Mouse (Mus musculus): Measurements from ENCODE around the gene Ctss. TPM values are rescaled to one million over a fixed set of nuclear protein-coding genes. Genes with fewer than 3 reads are reported as not detected.

Ctss gene
- polyA plus RNA-seq (2012; ENCODE audit: insufficient read depth, insufficient read length, low replicate concordance, missing spikeins): not detected in 2 replicates

- 91% methylated on average over 8 of the region's 8 CpGs for WGBS
- no peaks in the 10 kb centered on the region for H3K4me1 ChIP-seq (ENCODE audit: control insufficient read depth, insufficient read depth, low read length)
- H3K4me3 ChIP-seq (ENCODE audit: insufficient read depth, low read depth, low read length): no peak within 1 kb of the TSS
- TF ChIP-seq POLR2A (IDR thresholded peaks at IDR 0.05; ENCODE audit: insufficient read depth, low read depth, low read length) (no peak), CTCF (IDR thresholded peaks at IDR 0.05; ENCODE audit: insufficient read depth, low read depth, low read length) (no peak)
- H3K27ac ChIP-seq (ENCODE audit: insufficient read depth, low read depth, low read length): no peak within 1 kb of the TSS
Observed at GRCm38 (mm10) chr3:95526622-95527211, at the start of gene Ctss. Ctss (plus strand) TSS chr3:95526786.

DNA sequence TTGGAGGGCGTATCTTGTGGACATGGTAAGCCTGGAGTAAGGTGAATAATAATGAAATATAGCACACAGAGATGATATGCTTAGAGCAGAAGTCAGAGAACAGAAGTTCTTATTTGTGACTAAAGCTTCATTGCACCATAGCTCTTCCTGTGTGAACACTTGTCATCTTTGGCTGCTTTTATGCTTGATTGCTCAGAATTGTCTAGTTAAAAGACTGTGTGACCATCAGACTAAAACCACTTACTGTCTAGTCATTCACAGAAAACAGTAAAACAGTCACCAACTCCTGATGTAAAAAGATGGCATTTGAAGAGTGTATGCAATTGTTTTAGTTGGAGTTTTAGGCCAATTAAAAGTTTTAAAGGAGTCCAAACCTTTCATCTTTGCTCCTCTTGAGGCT is 47.6 kb upstream of the Ctss start:
- no peak overlapping the region for H3K4me3 ChIP-seq (ENCODE audit: insufficient read depth, low read depth, low read length)
- WGBS: 97% methylated on average over 1 of the region's 1 CpGs

GRCm38 (mm10) chr3:95486421-95486820 is 40.2 kb upstream of the Ctss start:
- 96% methylated on average over 2 of the region's 2 CpGs for WGBS

More for the DNA sequence above, 47.6 kb upstream of the Ctss start:
- TF ChIP-seq CTCF (IDR thresholded peaks at IDR 0.05; ENCODE audit: insufficient read depth, low read depth, low read length) (no peak), POLR2A (IDR thresholded peaks at IDR 0.05; ENCODE audit: insufficient read depth, low read depth, low read length) (no peak)
- Histone ChIP-seq H3K4me1 (ENCODE audit: control insufficient read depth, insufficient read depth, low read length) (no peaks in the 10 kb centered on the region), H3K27ac (ENCODE audit: insufficient read depth, low read depth, low read length) (no peak overlapping the region)

GRCm38 (mm10) chr3:95488679-95489078 is 37.9 kb upstream of the Ctss start:
- Histone ChIP-seq H3K4me1 (ENCODE audit: control insufficient read depth, insufficient read depth, low read length) (no peaks in the 10 kb centered on the region), H3K4me3 (ENCODE audit: insufficient read depth, low read depth, low read length) (no peak overlapping the region), H3K27ac (ENCODE audit: insufficient read depth, low read depth, low read length) (no peak overlapping the region)
- 73% methylated on average over 3 of the region's 3 CpGs for WGBS
- TF ChIP-seq CTCF (IDR thresholded peaks at IDR 0.05; ENCODE audit: insufficient read depth, low read depth, low read length) (no peak), POLR2A (IDR thresholded peaks at IDR 0.05; ENCODE audit: insufficient read depth, low read depth, low read length) (no peak)

More at GRCm38 (mm10) chr3:95486421-95486820, 40.2 kb upstream of the Ctss start:
- Histone ChIP-seq H3K4me1 (ENCODE audit: control insufficient read depth, insufficient read depth, low read length) (no peaks in the 10 kb centered on the region), H3K4me3 (ENCODE audit: insufficient read depth, low read depth, low read length) (no peak overlapping the region), H3K27ac (ENCODE audit: insufficient read depth, low read depth, low read length) (no peak overlapping the region)
- no peak for TF ChIP-seq CTCF (IDR thresholded peaks at IDR 0.05; ENCODE audit: insufficient read depth, low read depth, low read length)
- no peak for TF ChIP-seq POLR2A (IDR thresholded peaks at IDR 0.05; ENCODE audit: insufficient read depth, low read depth, low read length)

- Histone ChIP-seq H3K4me3 (ENCODE audit: insufficient read depth, low read depth, low read length) (no peak overlapping the region), H3K27ac (ENCODE audit: insufficient read depth, low read depth, low read length) (no peak overlapping the region), H3K4me1 (ENCODE audit: control insufficient read depth, insufficient read depth, low read length) (no peaks in the 10 kb centered on the region)
- WGBS: 98% methylated on average over 2 of the region's 2 CpGs
- TF ChIP-seq POLR2A (IDR thresholded peaks at IDR 0.05; ENCODE audit: insufficient read depth, low read depth, low read length): no peak
- TF ChIP-seq CTCF (IDR thresholded peaks at IDR 0.05; ENCODE audit: insufficient read depth, low read depth, low read length): no peak
Observed at GRCm38 (mm10) chr3:95490238-95490637, 36.3 kb upstream of the Ctss start.

DNA sequence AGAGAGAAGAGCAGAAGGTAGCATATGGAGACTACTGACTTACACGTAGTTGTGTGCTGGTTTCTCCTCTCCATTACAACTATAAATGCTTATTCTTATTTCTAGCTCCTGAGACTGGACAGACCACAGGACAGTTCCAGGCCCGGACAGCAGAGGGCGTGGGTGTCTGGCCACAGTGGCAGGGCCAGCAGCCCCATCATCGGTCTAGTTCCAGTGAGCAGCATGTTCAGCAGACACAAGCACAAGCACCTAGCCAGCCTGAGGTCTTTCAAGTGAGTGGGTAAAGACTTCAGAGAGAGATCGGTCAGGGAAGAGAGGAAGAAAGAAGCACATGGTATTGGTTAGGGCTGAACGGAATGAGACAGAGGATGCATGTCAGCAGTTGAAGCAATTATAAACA is 32.2 kb upstream of the Ctss start:
- Histone ChIP-seq H3K4me1 (ENCODE audit: control insufficient read depth, insufficient read depth, low read length) (no peaks in the 10 kb centered on the region), H3K27ac (ENCODE audit: insufficient read depth, low read depth, low read length) (no peak overlapping the region), H3K4me3 (ENCODE audit: insufficient read depth, low read depth, low read length) (no peak overlapping the region)
- TF ChIP-seq CTCF (IDR thresholded peaks at IDR 0.05; ENCODE audit: insufficient read depth, low read depth, low read length): no peak
- no peak for TF ChIP-seq POLR2A (IDR thresholded peaks at IDR 0.05; ENCODE audit: insufficient read depth, low read depth, low read length)
- 63% methylated on average over 6 of the region's 6 CpGs for WGBS

DNA sequence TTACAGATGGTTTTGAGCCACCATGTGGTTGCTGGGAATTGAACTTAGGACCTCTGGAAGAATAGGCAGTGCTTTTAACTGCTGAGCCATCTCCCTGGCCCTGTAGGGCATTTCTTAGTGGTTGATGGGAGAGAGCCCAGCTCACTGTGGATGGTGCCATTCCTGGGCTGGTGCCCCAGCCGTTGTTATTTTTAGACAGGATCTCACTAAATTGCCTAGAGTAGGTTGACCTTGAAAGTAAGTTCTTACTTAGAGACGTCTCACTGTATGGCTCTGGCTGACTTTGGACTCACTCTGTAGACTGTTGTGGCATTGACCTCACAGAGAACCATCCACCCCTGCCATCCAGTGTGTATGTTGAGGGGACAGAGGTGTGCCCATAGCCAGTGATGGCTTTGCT is 28.4 kb upstream of the Ctss start:
- Histone ChIP-seq H3K27ac (ENCODE audit: insufficient read depth, low read depth, low read length) (no peak overlapping the region), H3K4me1 (ENCODE audit: control insufficient read depth, insufficient read depth, low read length) (no peaks in the 10 kb centered on the region), H3K4me3 (ENCODE audit: insufficient read depth, low read depth, low read length) (no peak overlapping the region)
- WGBS: 60% methylated on average over 2 of the region's 2 CpGs
- TF ChIP-seq POLR2A (IDR thresholded peaks at IDR 0.05; ENCODE audit: insufficient read depth, low read depth, low read length) (no peak), CTCF (IDR thresholded peaks at IDR 0.05; ENCODE audit: insufficient read depth, low read depth, low read length) (no peak)

DNA sequence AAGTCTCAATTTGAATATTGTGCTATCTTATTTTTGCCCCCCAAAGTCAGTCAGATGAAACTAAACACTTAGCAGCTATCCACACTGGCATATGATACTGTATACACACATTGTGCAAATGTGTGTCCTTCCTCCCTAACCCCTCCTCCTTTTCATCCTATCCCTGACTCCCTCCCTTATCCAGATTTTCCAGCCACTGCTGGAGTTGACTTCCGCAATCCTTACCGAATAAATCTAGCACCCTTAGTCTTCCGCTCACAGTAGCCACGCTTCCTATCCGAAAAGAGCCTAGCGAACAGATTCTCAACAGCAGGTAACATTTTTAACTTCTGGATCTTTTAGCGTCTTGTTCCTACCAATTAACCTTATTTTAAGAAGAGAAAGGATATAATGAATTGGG is 27.6 kb upstream of the Ctss start, which contains the start of gene Ctsk:
TSS of gene Ctsk (plus strand) at position 233 of the 400 bp plus-strand sequence.
- Histone ChIP-seq H3K4me3 (ENCODE audit: insufficient read depth, low read depth, low read length) (no peak within 1 kb of the TSS), H3K27ac (ENCODE audit: insufficient read depth, low read depth, low read length) (no peak within 1 kb of the TSS), H3K4me1 (ENCODE audit: control insufficient read depth, insufficient read depth, low read length) (no peaks in the 10 kb centered on the region)
- TF ChIP-seq CTCF (IDR thresholded peaks at IDR 0.05; ENCODE audit: insufficient read depth, low read depth, low read length): no peak
- no peak for TF ChIP-seq POLR2A (IDR thresholded peaks at IDR 0.05; ENCODE audit: insufficient read depth, low read depth, low read length)
- WGBS: 63% methylated on average over 7 of the region's 7 CpGs

- TF ChIP-seq POLR2A (IDR thresholded peaks at IDR 0.05; ENCODE audit: insufficient read depth, low read depth, low read length) (no peak), CTCF (IDR thresholded peaks at IDR 0.05; ENCODE audit: insufficient read depth, low read depth, low read length) (no peak)
- H3K27ac ChIP-seq (ENCODE audit: insufficient read depth, low read depth, low read length): no peak overlapping the region
- 50% methylated on average over 10 of the region's 10 CpGs for WGBS
- no peak overlapping the region for H3K4me3 ChIP-seq (ENCODE audit: insufficient read depth, low read depth, low read length)
- no peaks in the 10 kb centered on the region for H3K4me1 ChIP-seq (ENCODE audit: control insufficient read depth, insufficient read depth, low read length)
Observed at GRCm38 (mm10) chr3:95499496-95500140, 27.0 kb upstream of the Ctss start.

Data from olfactory bulb, adult 2 months (tissue).